Mouse (Mus musculus) ES-CJ7 (cell line): Measurements from ENCODE around the gene Nudt12.

ENCODE experiments used
- DNase-seq: peaks from one replicate; pipeline ENCODE4 v3.0.0; 2011; ENCODE audit warnings: low read depth, low spot score

Gene Nudt12

DNA sequence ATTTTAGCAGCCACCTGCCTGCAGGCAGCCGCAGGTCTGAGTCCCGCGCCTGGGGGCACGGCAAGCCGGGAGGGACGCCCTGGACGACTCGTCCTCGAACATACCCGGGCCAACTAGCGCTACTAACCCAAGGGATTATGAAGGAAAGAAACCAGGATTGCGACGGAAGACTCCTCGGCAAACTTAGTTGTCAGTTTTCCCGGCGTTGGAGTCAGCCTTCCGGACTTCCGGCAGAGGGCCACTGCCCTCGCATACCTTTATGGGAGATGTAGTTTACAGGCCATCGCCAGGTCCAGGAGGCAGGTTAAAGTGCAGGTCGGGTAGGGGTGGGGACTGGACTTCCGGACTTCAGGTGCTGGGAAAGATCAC lies at the start of gene Nudt12:
Gene Nudt12, minus strand, starts transcription at position 282 of the 369 bp plus-strand sequence.
- peak; percentile 79 for DNase-seq

GRCm38 (mm10) chr17:59053306-59053705 lies 40.1 kb upstream of the Nudt12 start:
- no peak for DNase-seq

- peak; percentile 38 for DNase-seq
These were observed 26.6 kb upstream of the Nudt12 start for GRCm38 (mm10) chr17:59039754-59040153.

GRCm38 (mm10) chr17:59033445-59033844 lies 20.3 kb upstream of the Nudt12 start:
- no peak for DNase-seq

- DNase-seq = no peak
These were observed 13.2 kb upstream of the Nudt12 start for GRCm38 (mm10) chr17:59026336-59026735.

DNA sequence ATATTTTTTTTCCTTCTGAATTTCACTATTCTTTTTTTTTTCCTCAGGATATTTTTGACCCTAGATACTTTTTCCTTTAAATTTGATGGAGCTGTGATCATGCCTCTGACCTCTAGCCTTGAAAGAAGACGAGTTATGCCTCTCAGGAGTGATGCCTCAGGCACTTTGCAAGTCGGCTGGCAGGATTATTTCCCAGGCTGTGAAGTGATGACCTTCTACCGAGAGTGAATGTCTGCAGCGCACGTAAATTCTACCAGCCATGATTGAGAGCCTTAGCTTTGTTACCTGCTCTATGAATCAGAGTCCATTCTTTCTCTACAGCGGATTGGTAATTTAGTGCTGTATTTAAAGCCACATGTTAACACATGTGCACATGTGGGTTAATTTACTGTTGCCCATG lies 11.3 kb upstream of the Nudt12 start:
- DNase-seq = no peak

DNA sequence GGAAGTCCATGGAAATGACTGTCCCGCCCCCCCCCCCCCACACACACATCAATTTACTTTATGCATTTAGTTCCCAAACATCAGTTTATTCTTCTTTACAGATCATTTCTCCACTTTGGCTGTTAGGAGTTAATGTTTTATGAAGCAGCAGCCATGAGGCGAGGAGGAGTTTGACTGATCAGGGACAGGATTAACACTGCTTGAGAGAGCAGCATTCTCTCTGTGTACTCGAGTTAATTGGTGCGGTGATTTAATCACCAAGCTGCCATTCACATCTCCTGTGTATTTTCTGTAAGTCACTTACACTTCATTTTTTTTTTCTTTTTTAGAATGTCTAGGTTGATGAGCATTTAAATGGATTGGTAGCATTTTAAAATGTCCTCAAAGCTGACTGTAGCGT lies 10.8 kb upstream of the Nudt12 start:
- no peak for DNase-seq

DNA sequence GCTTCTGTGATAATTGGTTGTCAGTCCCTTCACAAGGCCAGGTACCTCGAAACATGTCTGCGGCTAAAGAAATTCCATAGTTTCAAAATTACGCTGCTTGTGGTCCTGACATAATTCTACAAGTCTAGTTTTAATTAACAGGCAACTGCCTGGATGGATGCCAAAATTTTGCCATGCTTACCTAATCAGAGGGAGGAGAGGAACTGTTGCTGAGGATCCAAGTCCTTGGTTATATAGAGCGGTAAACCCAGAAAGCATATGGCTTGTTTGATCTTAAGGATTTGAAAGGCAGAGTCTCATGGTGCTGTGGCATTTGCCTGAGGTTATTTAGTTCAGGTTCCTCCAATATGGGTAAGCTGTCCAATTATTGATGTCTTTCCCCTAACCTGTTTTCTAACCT lies 5.5 kb upstream of the Nudt12 start:
- DNase-seq = no peak

GRCm38 (mm10) chr17:59012421-59013090 lies 616 bp downstream of the Nudt12 start:
- peak; percentile 9 for DNase-seq

GRCm38 (mm10) chr17:59011546-59012307 lies 1.4 kb downstream of the Nudt12 start:
- no peak for DNase-seq

DNA sequence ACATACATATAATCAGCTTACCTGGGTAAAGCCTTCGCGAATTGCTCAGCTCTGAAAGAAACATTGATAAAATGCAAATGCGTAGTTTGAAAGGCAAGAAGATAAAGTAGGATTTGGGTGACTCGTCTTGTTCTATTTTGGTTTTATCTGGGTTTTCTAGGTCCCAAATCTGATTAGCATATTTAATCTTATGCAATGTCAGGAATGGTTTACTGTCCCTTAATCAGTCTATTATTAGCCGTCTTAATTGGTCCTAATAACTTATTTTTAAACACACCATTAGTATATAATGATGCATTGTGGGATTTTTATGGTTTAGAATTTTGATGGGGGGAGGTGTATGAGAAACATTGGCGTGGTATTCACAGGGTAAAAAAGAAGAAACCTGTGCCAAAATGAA lies 21.9 kb downstream of the Nudt12 start, which contains the start of gene Pdzph1:
Gene Pdzph1, minus strand, starts transcription at position 101 of the 400 bp plus-strand sequence.
- DNase-seq = no peak

- DNase-seq = no peak
These were observed 39.9 kb downstream of the Nudt12 start for GRCm38 (mm10) chr17:58973237-58973636.

DNA sequence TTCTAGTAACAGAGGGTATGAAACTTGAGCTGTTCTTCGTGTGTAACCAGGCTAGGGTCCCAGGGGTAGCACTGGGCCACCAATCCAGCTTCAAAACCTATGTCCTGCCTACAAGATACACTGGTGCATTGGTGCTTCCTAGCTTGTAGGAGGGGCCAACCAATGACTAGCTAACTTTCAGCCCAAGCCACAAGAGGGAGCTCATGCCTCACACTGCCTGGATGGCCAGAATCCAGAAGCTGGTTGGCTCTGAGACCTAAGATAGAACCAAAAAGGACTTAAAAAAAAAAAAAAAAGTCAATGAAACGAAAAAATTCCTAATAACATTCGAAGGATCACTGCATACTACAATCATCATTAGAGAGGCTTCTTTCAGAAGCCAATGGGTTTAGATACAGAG lies 53.3 kb downstream of the Nudt12 start:
- peak; percentile 68 for DNase-seq

- no peak for DNase-seq
These were observed 56.1 kb downstream of the Nudt12 start for GRCm38 (mm10) chr17:58957055-58957454.
